Mouse (Mus musculus): Measurements from ENCODE around the gene Ank3. TPM values are rescaled to one million over a fixed set of nuclear protein-coding genes. Genes with fewer than 3 reads are reported as not detected.

Ank3 gene
- polyA plus RNA-seq, 1 experiment from 2014 or later: 136 TPM

- no peak for DNase-seq (ENCODE audit: low spot score)
- no peak for ATAC-seq (ENCODE audit: low FRiP score)
- no peaks in the 10 kb centered on the region for H3K9me3 ChIP-seq (ENCODE audit: control insufficient read depth, low read length)
- H3K27me3 ChIP-seq (ENCODE audit: control insufficient read depth, insufficient read depth, low read length): no peaks in the 10 kb centered on the region
- peaks cover 15% of the 10 kb centered on the region for H3K4me1 ChIP-seq (replicated peaks; ENCODE audit: control insufficient read depth, insufficient read depth, low read length)
- no peak overlapping the region for H3K4me2 ChIP-seq (replicated peaks)
- no peak overlapping the region for H3K9ac ChIP-seq
- H3K27ac ChIP-seq: no peak overlapping the region
- WGBS: 70% methylated on average over 4 of the region's 4 CpGs
- no peaks in the 10 kb centered on the region for H3K36me3 ChIP-seq (replicated peaks; ENCODE audit: control insufficient read depth, insufficient read depth)
- H3K4me3 ChIP-seq (replicated peaks; ENCODE audit: low read length): no peak overlapping the region
Measured at GRCm38 (mm10) chr10:69790606-69791005, 392.0 kb downstream of the Ank3 start.

- Histone ChIP-seq H3K36me3 (replicated peaks; ENCODE audit: control insufficient read depth, insufficient read depth) (no peaks in the 10 kb centered on the region), H3K27me3 (ENCODE audit: control insufficient read depth, insufficient read depth, low read length) (no peaks in the 10 kb centered on the region), H3K27ac (no peak overlapping the region), H3K4me1 (replicated peaks; ENCODE audit: control insufficient read depth, insufficient read depth, low read length) (peaks cover 28% of the 10 kb centered on the region), H3K9ac (no peak overlapping the region), H3K4me2 (replicated peaks) (no peak overlapping the region), H3K4me3 (replicated peaks; ENCODE audit: low read length) (no peak overlapping the region), H3K9me3 (ENCODE audit: control insufficient read depth, low read length) (no peaks in the 10 kb centered on the region)
- 64% methylated on average over 7 of the region's 7 CpGs for whole genome bisulfite sequencing
- ATAC-seq (ENCODE audit: low FRiP score) (no peak), DNase-seq (ENCODE audit: low spot score) (no peak)
Measured at GRCm38 (mm10) chr10:69791951-69792350, 393.4 kb downstream of the Ank3 start.

- Histone ChIP-seq H3K36me3 (replicated peaks; ENCODE audit: control insufficient read depth, insufficient read depth) (no peaks in the 10 kb centered on the region), H3K9ac (no peak overlapping the region), H3K9me3 (ENCODE audit: control insufficient read depth, low read length) (no peaks in the 10 kb centered on the region), H3K27me3 (ENCODE audit: control insufficient read depth, insufficient read depth, low read length) (no peaks in the 10 kb centered on the region), H3K27ac (no peak overlapping the region), H3K4me1 (replicated peaks; ENCODE audit: control insufficient read depth, insufficient read depth, low read length) (peaks cover 24% of the 10 kb centered on the region), H3K4me3 (replicated peaks; ENCODE audit: low read length) (no peak overlapping the region), H3K4me2 (replicated peaks) (no peak overlapping the region)
- DNase-seq (ENCODE audit: low spot score): no peak
- WGBS: 87% methylated on average over 9 of the region's 9 CpGs
- ATAC-seq (ENCODE audit: low FRiP score): no peak
Measured at GRCm38 (mm10) chr10:69792400-69792799, 393.8 kb downstream of the Ank3 start.

- WGBS: 39% methylated on average over 9 of the region's 9 CpGs
- H3K27me3 ChIP-seq (ENCODE audit: control insufficient read depth, insufficient read depth, low read length): no peaks in the 10 kb centered on the region
- no peaks in the 10 kb centered on the region for H3K36me3 ChIP-seq (replicated peaks; ENCODE audit: control insufficient read depth, insufficient read depth)
- ATAC-seq (ENCODE audit: low FRiP score) (no peak), DNase-seq (ENCODE audit: low spot score) (peak; percentile 62)
- no peak overlapping the region for H3K27ac ChIP-seq
- no peak overlapping the region for H3K4me3 ChIP-seq (replicated peaks; ENCODE audit: low read length)
- no peaks in the 10 kb centered on the region for H3K9me3 ChIP-seq (ENCODE audit: control insufficient read depth, low read length)
- H3K4me2 ChIP-seq (replicated peaks): no peak overlapping the region
- H3K9ac ChIP-seq: no peak overlapping the region
- peaks cover 22% of the 10 kb centered on the region for H3K4me1 ChIP-seq (replicated peaks; ENCODE audit: control insufficient read depth, insufficient read depth, low read length)
Measured at GRCm38 (mm10) chr10:69793079-69793478, 394.5 kb downstream of the Ank3 start.

GRCm38 (mm10) chr10:69795656-69796055 is 397.1 kb downstream of the Ank3 start:
- H3K36me3 ChIP-seq (replicated peaks; ENCODE audit: control insufficient read depth, insufficient read depth): no peaks in the 10 kb centered on the region
- no peak overlapping the region for H3K4me3 ChIP-seq (replicated peaks; ENCODE audit: low read length)
- peaks cover 28% of the 10 kb centered on the region for H3K4me1 ChIP-seq (replicated peaks; ENCODE audit: control insufficient read depth, insufficient read depth, low read length)
- H3K27me3 ChIP-seq (ENCODE audit: control insufficient read depth, insufficient read depth, low read length): no peaks in the 10 kb centered on the region
- H3K9me3 ChIP-seq (ENCODE audit: control insufficient read depth, low read length): no peaks in the 10 kb centered on the region
- 88% methylated on average over 3 of the region's 3 CpGs for WGBS
- H3K4me2 ChIP-seq (replicated peaks): no peak overlapping the region
- no peak overlapping the region for H3K9ac ChIP-seq
- DNase-seq (ENCODE audit: low spot score): no peak
- H3K27ac ChIP-seq: 0 out of 2 replicates have a peak overlapping the region, but pooled peaks have one; percentile 39
- ATAC-seq (ENCODE audit: low FRiP score): no peak

GRCm38 (mm10) chr10:69796421-69796886 is 397.9 kb downstream of the Ank3 start:
- no peaks in the 10 kb centered on the region for H3K9me3 ChIP-seq (ENCODE audit: control insufficient read depth, low read length)
- peaks cover 30% of the 10 kb centered on the region for H3K4me1 ChIP-seq (replicated peaks; ENCODE audit: control insufficient read depth, insufficient read depth, low read length)
- no peak overlapping the region for H3K9ac ChIP-seq

GRCm38 (mm10) chr10:69803135-69803756 is 404.7 kb downstream of the Ank3 start:
- WGBS: 47% methylated on average over 14 of the region's 14 CpGs
- Histone ChIP-seq H3K9me3 (ENCODE audit: control insufficient read depth, low read length) (no peaks in the 10 kb centered on the region), H3K9ac (no peak overlapping the region), H3K36me3 (replicated peaks; ENCODE audit: control insufficient read depth, insufficient read depth) (peaks cover under 1% of the 10 kb centered on the region; the same call in 1 of the 2 replicates), H3K4me3 (replicated peaks; ENCODE audit: low read length) (no peak overlapping the region), H3K4me2 (replicated peaks) (no peak overlapping the region), H3K4me1 (replicated peaks; ENCODE audit: control insufficient read depth, insufficient read depth, low read length) (peaks cover 36% of the 10 kb centered on the region), H3K27me3 (ENCODE audit: control insufficient read depth, insufficient read depth, low read length) (no peaks in the 10 kb centered on the region), H3K27ac (peak overlapping the region; percentile 53)
- DNase-seq (ENCODE audit: low spot score): peak; percentile 84
- peak; percentile 80 for ATAC-seq (ENCODE audit: low FRiP score)

More at GRCm38 (mm10) chr10:69796421-69796886, 397.9 kb downstream of the Ank3 start:
- H3K4me2 ChIP-seq (replicated peaks): no peak overlapping the region
- no peaks in the 10 kb centered on the region for H3K27me3 ChIP-seq (ENCODE audit: control insufficient read depth, insufficient read depth, low read length)
- 51% methylated on average over 8 of the region's 8 CpGs for WGBS
- peak overlapping the region; percentile 39; the same call in 1 of the 2 replicates for H3K27ac ChIP-seq
- no peak overlapping the region for H3K4me3 ChIP-seq (replicated peaks; ENCODE audit: low read length)
- H3K36me3 ChIP-seq (replicated peaks; ENCODE audit: control insufficient read depth, insufficient read depth): no peaks in the 10 kb centered on the region
- DNase-seq (ENCODE audit: low spot score) (no peak), ATAC-seq (ENCODE audit: low FRiP score) (no peak)

GRCm38 (mm10) chr10:69804613-69805012 is 406.0 kb downstream of the Ank3 start:
- H3K27me3 ChIP-seq (ENCODE audit: control insufficient read depth, insufficient read depth, low read length): no peaks in the 10 kb centered on the region
- H3K4me2 ChIP-seq (replicated peaks): no peak overlapping the region
- no peak overlapping the region for H3K27ac ChIP-seq
- no peak overlapping the region for H3K4me3 ChIP-seq (replicated peaks; ENCODE audit: low read length)
- H3K4me1 ChIP-seq (replicated peaks; ENCODE audit: control insufficient read depth, insufficient read depth, low read length): peaks cover 31% of the 10 kb centered on the region
- 58% methylated on average over 6 of the region's 6 CpGs for WGBS
- no peak overlapping the region for H3K9ac ChIP-seq
- peaks cover 14% of the 10 kb centered on the region for H3K36me3 ChIP-seq (replicated peaks; ENCODE audit: control insufficient read depth, insufficient read depth)
- ATAC-seq (ENCODE audit: low FRiP score) (no peak), DNase-seq (ENCODE audit: low spot score) (no peak)
- no peaks in the 10 kb centered on the region for H3K9me3 ChIP-seq (ENCODE audit: control insufficient read depth, low read length)

- Histone ChIP-seq H3K36me3 (replicated peaks; ENCODE audit: control insufficient read depth, insufficient read depth) (peaks cover 32% of the 10 kb centered on the region), H3K27me3 (ENCODE audit: control insufficient read depth, insufficient read depth, low read length) (no peaks in the 10 kb centered on the region), H3K9ac (no peak overlapping the region), H3K9me3 (ENCODE audit: control insufficient read depth, low read length) (no peaks in the 10 kb centered on the region), H3K27ac (no peak overlapping the region), H3K4me1 (replicated peaks; ENCODE audit: control insufficient read depth, insufficient read depth, low read length) (peaks cover 3% of the 10 kb centered on the region; the same call in 1 of the 2 replicates), H3K4me3 (replicated peaks; ENCODE audit: low read length) (no peak overlapping the region), H3K4me2 (replicated peaks) (no peak overlapping the region)
- no peak for ATAC-seq (ENCODE audit: low FRiP score)
- DNase-seq (ENCODE audit: low spot score): no peak
- 77% methylated on average over 8 of the region's 8 CpGs for WGBS
Measured at GRCm38 (mm10) chr10:69810785-69811184, 412.2 kb downstream of the Ank3 start.
